ENCODE assay signal across 24 mouse cellular contexts in the genomic region with DNA sequence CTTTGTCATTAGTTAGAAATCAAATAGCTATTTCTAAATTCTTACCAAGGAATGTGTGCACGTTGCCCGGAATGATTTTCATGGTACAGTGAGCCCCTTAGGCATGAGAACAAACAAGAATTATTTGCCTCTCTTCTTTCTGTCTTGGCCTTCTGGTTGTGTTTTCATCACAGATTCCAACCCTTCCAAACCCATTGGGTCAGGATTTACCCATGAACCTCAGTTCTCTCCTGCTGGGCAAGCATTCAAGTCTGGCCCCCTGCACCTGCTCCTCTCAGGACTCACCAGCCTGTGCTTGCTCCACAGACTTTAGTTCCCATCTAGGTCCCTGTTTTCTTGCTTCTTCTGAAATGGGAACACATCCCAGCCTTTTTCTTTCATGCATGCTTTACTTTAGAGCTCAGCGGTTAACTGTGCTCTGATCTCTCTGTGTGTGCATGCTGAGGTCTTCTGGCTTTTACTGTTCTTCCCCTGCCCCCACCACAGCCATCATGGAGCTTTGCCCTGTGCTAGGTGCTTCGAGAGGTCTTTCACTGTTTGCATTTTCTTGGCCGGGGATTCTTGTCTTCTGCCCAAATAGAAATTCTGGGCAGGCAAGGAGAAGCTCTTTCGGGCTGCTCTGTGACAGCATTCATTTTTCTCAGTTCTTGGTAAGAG. TPM values are rescaled to one million over a fixed set of nuclear protein-coding genes. Genes with fewer than 3 reads are reported as not detected.
DNase-seq lines count a peak whose midpoint lies in the region; ATAC-seq and TF ChIP-seq lines count a peak whose summit lies in the region.
"Had no signal": no experiment of that assay in that cellular context is flagged by ENCODE, and none has a peak within 500 bp of the region (broad histone marks: within the 10 kb centered on the region; RNA-seq: fewer than 3 reads in every experiment).

No protein-coding gene starts in this region.

- H3K27me3 ChIP-seq in forebrain, embryonic 15.5 days: no peaks in the 10 kb centered on the region
- H3K27me3 ChIP-seq in forebrain, embryonic 11.5 days (ENCODE audit: control insufficient read depth, insufficient read depth, low read length): no peaks in the 10 kb centered on the region
- no peaks in the 10 kb centered on the region for H3K27me3 ChIP-seq in hindbrain, embryonic 10.5 days (ENCODE audit: insufficient read depth, poor library complexity, severe bottlenecking)
- H3K27me3 ChIP-seq in hindbrain, embryonic 11.5 days (ENCODE audit: control insufficient read depth, insufficient read depth, low read length): no peaks in the 10 kb centered on the region
- H3K27me3 ChIP-seq in stomach, postnatal 0 days (ENCODE audit: control insufficient read depth, insufficient read depth, low read length): no peaks in the 10 kb centered on the region
- no peaks in the 10 kb centered on the region for H3K27me3 ChIP-seq in midbrain, embryonic 11.5 days (ENCODE audit: control insufficient read depth, insufficient read depth, low read length)
- H3K27me3 ChIP-seq: CH12.LX; embryonic facial prominence, embryonic 12.5 days; liver, embryonic 13.5 days; midbrain, embryonic 12.5 days; neural tube, embryonic 15.5 days had no signal

- H3K9me3 ChIP-seq in forebrain, embryonic 15.5 days: no peaks in the 10 kb centered on the region
- H3K9me3 ChIP-seq in forebrain, embryonic 11.5 days (ENCODE audit: control insufficient read depth, low read length): no peaks in the 10 kb centered on the region
- no peaks in the 10 kb centered on the region for H3K9me3 ChIP-seq in hindbrain, embryonic 10.5 days
- H3K9me3 ChIP-seq in hindbrain, embryonic 11.5 days (ENCODE audit: control insufficient read depth, low read length): no peaks in the 10 kb centered on the region
- H3K9me3 ChIP-seq in stomach, postnatal 0 days (ENCODE audit: control insufficient read depth, low read length): no peaks in the 10 kb centered on the region
- H3K9me3 ChIP-seq in midbrain, embryonic 11.5 days (ENCODE audit: control insufficient read depth, low read length): no peaks in the 10 kb centered on the region
- H3K9me3 ChIP-seq: embryonic facial prominence, embryonic 12.5 days; G1E; heart, embryonic 10.5 days; liver, embryonic 13.5 days; midbrain, embryonic 12.5 days; neural tube, embryonic 15.5 days had no signal

- WGBS in forebrain, embryonic 15.5 days: 64% methylated on average over 6 of the region's 6 CpGs
- 88% methylated on average over 6 of the region's 6 CpGs for WGBS in forebrain, embryonic 11.5 days
- WGBS in hindbrain, embryonic 10.5 days: 90% methylated on average over 6 of the region's 6 CpGs
- WGBS in hindbrain, embryonic 11.5 days: 89% methylated on average over 6 of the region's 6 CpGs
- WGBS in stomach, postnatal 0 days: 59% methylated on average over 6 of the region's 6 CpGs
- WGBS in midbrain, embryonic 11.5 days: 87% methylated on average over 6 of the region's 6 CpGs

- TF ChIP-seq EP300 in stomach, postnatal 0 days (optimal IDR thresholded peaks at IDR 0.05): no peak

- no peak overlapping the region for H3K4me2 ChIP-seq in forebrain, embryonic 15.5 days (replicated peaks)
- H3K4me2 ChIP-seq in forebrain, embryonic 11.5 days (ENCODE audit: low read depth, low read length, severe bottlenecking): no peak overlapping the region
- H3K4me2 ChIP-seq in hindbrain, embryonic 11.5 days (replicated peaks; ENCODE audit: low read depth, low read length): no peak overlapping the region
- no peak overlapping the region for H3K4me2 ChIP-seq in stomach, postnatal 0 days (replicated peaks; ENCODE audit: low read depth)
- H3K4me2 ChIP-seq in midbrain, embryonic 11.5 days: no peak overlapping the region
- H3K4me2 ChIP-seq: embryonic facial prominence, embryonic 12.5 days; liver, embryonic 13.5 days; midbrain, embryonic 12.5 days; neural tube, embryonic 15.5 days had no signal

- no peak overlapping the region for H3K4me3 ChIP-seq in forebrain, embryonic 15.5 days
- no peak overlapping the region for H3K4me3 ChIP-seq in forebrain, embryonic 11.5 days (ENCODE audit: low read depth, low read length)
- H3K4me3 ChIP-seq in hindbrain, embryonic 10.5 days: no peak overlapping the region
- no peak overlapping the region for H3K4me3 ChIP-seq in hindbrain, embryonic 11.5 days (ENCODE audit: low read depth, low read length)
- H3K4me3 ChIP-seq in stomach, postnatal 0 days (ENCODE audit: low read depth, low read length): no peak overlapping the region
- H3K4me3 ChIP-seq in midbrain, embryonic 11.5 days (ENCODE audit: low read depth, low read length): no peak overlapping the region
- H3K4me3 ChIP-seq: embryonic facial prominence, embryonic 12.5 days; heart, embryonic 10.5 days; liver, embryonic 13.5 days; midbrain, embryonic 12.5 days; neural tube, embryonic 15.5 days had no signal

- peaks cover 16% of the 10 kb centered on the region for H3K4me1 ChIP-seq in forebrain, embryonic 15.5 days
- no peaks in the 10 kb centered on the region for H3K4me1 ChIP-seq in forebrain, embryonic 11.5 days (replicated peaks; ENCODE audit: control insufficient read depth, insufficient read depth, low read length)
- peaks cover 17% of the 10 kb centered on the region for H3K4me1 ChIP-seq in hindbrain, embryonic 10.5 days (replicated peaks)
- no peaks in the 10 kb centered on the region for H3K4me1 ChIP-seq in hindbrain, embryonic 11.5 days (replicated peaks; ENCODE audit: control insufficient read depth, insufficient read depth, low read length)
- no peaks in the 10 kb centered on the region for H3K4me1 ChIP-seq in stomach, postnatal 0 days (replicated peaks; ENCODE audit: control insufficient read depth, insufficient read depth)
- no peaks in the 10 kb centered on the region for H3K4me1 ChIP-seq in midbrain, embryonic 11.5 days (ENCODE audit: control insufficient read depth, insufficient read depth, low read length)

- no peak for DNase-seq in forebrain, embryonic 11.5 days (ENCODE audit: low spot score)
- no peak for DNase-seq in hindbrain, embryonic 10.5 days (ENCODE audit: low spot score)
- no peak for DNase-seq in hindbrain, embryonic 11.5 days (ENCODE audit: low spot score)
- DNase-seq in left cerebral cortex, postnatal 4 days: peak; percentile 32
- DNase-seq in left cerebral cortex, postnatal 14 days (ENCODE audit: low spot score in 2 of 2): no peak
- DNase-seq in stomach, postnatal 0 days (ENCODE audit: low spot score): no peak
- DNase-seq in midbrain, embryonic 11.5 days (ENCODE audit: low spot score, missing footprints): no peak
- DNase-seq: adrenal gland, postnatal 10 days; B cell, adult 2 months; cerebellum, adult 9-11 months; heart, postnatal 4 days; kidney, adult 18-20 months; kidney, postnatal 14 days; liver, embryonic 13.5 days; lung, adult 2 months; lung, postnatal 14 days had no signal

- intact Hi-C loops in left cerebral cortex, postnatal 4 days (cut with DNase I): no loop called here
- intact Hi-C loops in left cerebral cortex, postnatal 14 days (cut with DNase I): loop anchor here (10.0 kb wide), 1 partner anchor 88 kb away; the partner anchor contains the start of gene Cnn3

- TF ChIP-seq CTCF in stomach, postnatal 0 days (IDR thresholded peaks at IDR 0.05; ENCODE audit: low read depth): no peak

- no peaks in the 10 kb centered on the region for H3K36me3 ChIP-seq in forebrain, embryonic 15.5 days
- H3K36me3 ChIP-seq in forebrain, embryonic 11.5 days (ENCODE audit: control insufficient read depth, insufficient read depth, low read length): no peaks in the 10 kb centered on the region
- no peaks in the 10 kb centered on the region for H3K36me3 ChIP-seq in hindbrain, embryonic 10.5 days
- H3K36me3 ChIP-seq in hindbrain, embryonic 11.5 days (ENCODE audit: control insufficient read depth, insufficient read depth, low read length): no peaks in the 10 kb centered on the region
- no peaks in the 10 kb centered on the region for H3K36me3 ChIP-seq in stomach, postnatal 0 days (ENCODE audit: control insufficient read depth, insufficient read depth, low read length)
- no peaks in the 10 kb centered on the region for H3K36me3 ChIP-seq in midbrain, embryonic 11.5 days (ENCODE audit: control insufficient read depth, insufficient read depth, low read length)
- H3K36me3 ChIP-seq: midbrain, embryonic 12.5 days; neural tube, embryonic 15.5 days had no signal

- no peak for ATAC-seq in forebrain, embryonic 15.5 days (replicated peaks)
- ATAC-seq in forebrain, embryonic 11.5 days (replicated peaks; ENCODE audit: low FRiP score): no peak
- no peak for ATAC-seq in hindbrain, embryonic 11.5 days (ENCODE audit: low FRiP score)
- no peak for ATAC-seq in stomach, postnatal 0 days (ENCODE audit: low FRiP score, low TSS enrichment)
- ATAC-seq in midbrain, embryonic 11.5 days (ENCODE audit: low FRiP score): no peak
- ATAC-seq: inflammation-experienced regulatory T-cells, adult 6 months had no signal

- H3K27ac ChIP-seq in forebrain, embryonic 15.5 days (replicated peaks): 0 out of 2 replicates have a peak overlapping the region, but pooled peaks have one; percentile 27
- no peak overlapping the region for H3K27ac ChIP-seq in forebrain, embryonic 11.5 days (ENCODE audit: low read depth, low read length)
- peak overlapping the region; percentile 9; the same call in 1 of the 2 replicates for H3K27ac ChIP-seq in hindbrain, embryonic 10.5 days
- H3K27ac ChIP-seq in hindbrain, embryonic 11.5 days (ENCODE audit: low read depth, low read length): no peak overlapping the region
- H3K27ac ChIP-seq in stomach, postnatal 0 days (replicated peaks): peak overlapping the region; percentile 45
- no peak overlapping the region for H3K27ac ChIP-seq in midbrain, embryonic 11.5 days (ENCODE audit: low read depth, low read length)
- H3K27ac ChIP-seq: embryonic facial prominence, embryonic 12.5 days; heart, embryonic 10.5 days; liver, embryonic 13.5 days; midbrain, embryonic 12.5 days; neural tube, embryonic 15.5 days had no signal

- H3K9ac ChIP-seq in forebrain, embryonic 15.5 days (replicated peaks): no peak overlapping the region
- H3K9ac ChIP-seq in forebrain, embryonic 11.5 days (ENCODE audit: low read length): no peak overlapping the region
- no peak overlapping the region for H3K9ac ChIP-seq in hindbrain, embryonic 11.5 days (ENCODE audit: low read depth, low read length)
- no peak overlapping the region for H3K9ac ChIP-seq in stomach, postnatal 0 days (ENCODE audit: low read length)
- no peak overlapping the region for H3K9ac ChIP-seq in midbrain, embryonic 11.5 days (ENCODE audit: low read length)
- H3K9ac ChIP-seq: embryonic facial prominence, embryonic 12.5 days; liver, embryonic 13.5 days; midbrain, embryonic 12.5 days; neural tube, embryonic 15.5 days had no signal

RNA-seq across cellular contexts. Expression of gene Alg14, which starts 44.8 kb away (rescaled TPM):
- 28.9 and 34.5 TPM in 2 replicates for polyA plus RNA-seq in forebrain, embryonic 15.5 days (2015; fragmentation: Nextera tagmentation; extraction: Ambion mirVana)
- 28.9 and 30.2 TPM in 2 replicates for polyA plus RNA-seq in forebrain, embryonic 11.5 days (2014; fragmentation: Nextera tagmentation; extraction: Ambion mirVana)
- 35.5 and 41.5 TPM in 2 replicates for polyA plus RNA-seq in hindbrain, embryonic 10.5 days (2016; fragmentation: Nextera tagmentation; extraction: Ambion mirVana)
- polyA plus RNA-seq in hindbrain, embryonic 11.5 days (2014; fragmentation: Nextera tagmentation; extraction: Ambion mirVana): 39.0 and 41.8 TPM in 2 replicates
- 10 to 100 TPM; 17.9 to 22.0 TPM for total RNA-seq in left cerebral cortex, postnatal 4 days (2021)
- total RNA-seq in left cerebral cortex, postnatal 14 days (2021): 10 to 100 TPM; 17.1 to 18.5 TPM
- 35.3 and 35.7 TPM in 2 replicates for polyA plus RNA-seq in stomach, postnatal 0 days (2015; fragmentation: Nextera tagmentation; extraction: Ambion mirVana)
- 37.6 and 38.0 TPM in 2 replicates for polyA plus RNA-seq in midbrain, embryonic 11.5 days (2014; fragmentation: Nextera tagmentation; extraction: Ambion mirVana)

RNA-seq across cellular contexts. Expression of gene Tmem56, which starts 53.5 kb away (rescaled TPM):
- polyA plus RNA-seq in forebrain, embryonic 15.5 days (2015; fragmentation: Nextera tagmentation; extraction: Ambion mirVana): 2.7 and 3.3 TPM in 2 replicates
- 2.1 and 3.1 TPM in 2 replicates for polyA plus RNA-seq in forebrain, embryonic 11.5 days (2014; fragmentation: Nextera tagmentation; extraction: Ambion mirVana)
- 0.84 and 1.1 TPM in 2 replicates for polyA plus RNA-seq in hindbrain, embryonic 10.5 days (2016; fragmentation: Nextera tagmentation; extraction: Ambion mirVana)
- 0.65 and 1.0 TPM in 2 replicates for polyA plus RNA-seq in hindbrain, embryonic 11.5 days (2014; fragmentation: Nextera tagmentation; extraction: Ambion mirVana)
- total RNA-seq in left cerebral cortex, postnatal 4 days (2021): 10 to 100 TPM; 17.2 to 19.2 TPM
- 10 to 100 TPM; 31.1 to 34.4 TPM for total RNA-seq in left cerebral cortex, postnatal 14 days (2021)
- 2.6 TPM in 2 replicates for polyA plus RNA-seq in stomach, postnatal 0 days (2015; fragmentation: Nextera tagmentation; extraction: Ambion mirVana)
- 1.2 and 1.5 TPM in 2 replicates for polyA plus RNA-seq in midbrain, embryonic 11.5 days (2014; fragmentation: Nextera tagmentation; extraction: Ambion mirVana)
- total RNA-seq: CH12.LX had no signal
- polyA plus RNA-seq: inflammation-experienced regulatory T-cells, adult 6 months had no signal

Comparison
In these comparisons a context has a peak if more than half of its experiments do, and no peak if none do; other contexts are left out.
1. H3K27ac ChIP-seq: peak in forebrain, embryonic 15.5 days (single experiment), hindbrain, embryonic 10.5 days (single experiment) and stomach, postnatal 0 days (single experiment); none in forebrain, embryonic 11.5 days (single experiment), hindbrain, embryonic 11.5 days (single experiment) and midbrain, embryonic 11.5 days (single experiment).